Mouse (Mus musculus) ovary, adult 18-20 months (tissue): Measurements from ENCODE around the gene Rbmxl1.

Source experiments
- DNase-seq: peaks from one replicate; pipeline ENCODE4 v3.0.0; 2022; ENCODE audit warnings: low spot score, mixed read lengths

Rbmxl1 gene

DNA sequence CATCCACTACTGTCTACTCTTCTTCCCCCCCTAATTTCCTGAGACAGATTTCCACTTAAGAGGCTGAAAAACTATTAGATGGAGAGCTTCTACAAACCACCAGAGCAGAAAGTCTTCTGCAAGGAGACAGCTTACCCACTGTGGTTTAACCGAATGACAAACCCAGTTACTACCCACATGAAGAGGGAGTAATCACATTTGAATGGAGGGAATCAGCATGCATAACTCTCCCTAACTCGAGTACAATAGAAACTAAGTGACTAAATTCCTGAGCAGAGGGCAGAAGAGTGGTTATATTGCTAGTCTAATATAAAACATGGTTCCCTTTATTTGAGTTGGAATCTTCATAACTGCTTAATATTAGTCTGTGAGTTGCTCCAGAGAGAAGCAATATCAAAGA is 15.7 kb downstream of the Rbmxl1 start:
- no peak for DNase-seq

GRCm38 (mm10) chr8:78489733-78490132 is 19.0 kb downstream of the Rbmxl1 start:
- DNase-seq, result no peak

GRCm38 (mm10) chr8:78477051-78477829 is 31.5 kb downstream of the Rbmxl1 start:
- DNase-seq, result no peak

DNA sequence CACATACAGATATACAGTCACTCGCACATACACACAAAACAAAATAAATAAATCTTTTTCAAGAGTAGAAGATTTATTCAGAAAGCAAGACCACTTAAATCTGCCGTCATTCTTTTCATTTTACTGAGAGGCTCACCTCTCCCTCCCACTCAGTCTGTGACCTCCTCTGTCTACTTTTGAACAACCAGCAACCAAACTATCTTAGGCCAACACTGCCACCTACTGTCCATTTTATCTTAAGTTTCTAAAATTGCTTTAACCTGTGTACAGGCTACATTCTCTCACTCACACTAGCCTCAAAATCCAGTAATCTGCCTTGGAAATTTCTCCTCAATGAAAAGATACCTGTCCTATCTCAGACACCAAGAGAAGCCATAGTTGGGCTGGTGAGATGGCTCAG is 40.8 kb downstream of the Rbmxl1 start:
- no peak for DNase-seq

GRCm38 (mm10) chr8:78463941-78464340 is 44.8 kb downstream of the Rbmxl1 start:
- DNase-seq, result no peak

DNA sequence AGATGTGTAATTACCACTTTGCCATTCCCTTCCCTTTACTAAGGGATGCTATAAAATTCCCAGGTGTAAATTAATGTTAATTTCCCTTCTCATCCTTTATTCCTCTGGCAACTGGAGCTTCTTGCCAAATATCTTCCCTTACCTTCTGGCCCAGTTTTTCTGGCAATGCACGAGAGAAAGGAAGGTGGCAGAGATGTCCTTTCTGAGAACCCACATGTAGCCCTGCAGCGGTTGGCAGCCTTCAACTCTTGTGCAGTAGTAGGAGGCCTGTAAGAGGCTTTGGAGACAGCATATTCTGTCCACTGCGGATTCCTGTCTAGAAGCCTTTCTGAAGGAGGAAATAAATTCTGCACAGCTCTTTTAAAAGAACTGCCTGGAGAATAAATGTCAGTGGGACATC is 52.3 kb downstream of the Rbmxl1 start:
- DNase-seq, result no peak
